Mouse (Mus musculus) lung, embryonic 16.5 days (tissue): ENCODE measurements at regions not wholly inside any gene's neighbourhood (a gene's known extent, or its start where the extent isn't known, plus 50 kb on each side); places are given as distances from the start of the nearest gene placed in this dataset.

Experiments used
- ATAC-seq: fragments of 200-750 bp; cut with Nextera tagmentation; 2 replicates; pipeline ENCODE4 v1.8.0; 2017; ENCODE audit warnings: low read depth, mild to moderate bottlenecking, moderate library complexity
- H3K27ac ChIP-seq: fragments of 300-500 bp; sonication (generic); 2 replicates; pipeline ENCODE4 v1.5.1; 2014; ENCODE audit warnings: mild to moderate bottlenecking, control low read depth, low read length
- H3K27me3 ChIP-seq: fragments of 300-500 bp; sonication (generic); 2 replicates; pipeline ENCODE4 v1.6.1; 2014; ENCODE audit warnings: low read depth, low read length, mixed read lengths; ENCODE audit not compliant: control insufficient read depth, insufficient read depth
- H3K36me3 ChIP-seq: fragments of 300-500 bp; sonication (generic); 2 replicates; pipeline ENCODE4 v1.6.1; 2014; ENCODE audit warnings: low read length; ENCODE audit not compliant: control insufficient read depth, insufficient read depth
- H3K4me1 ChIP-seq: fragments of 300-500 bp; sonication (generic); replicated peaks from 2 replicates; pipeline ENCODE4 v1.6.1; 2014; ENCODE audit warnings: low read length, mixed read lengths; ENCODE audit not compliant: control insufficient read depth, insufficient read depth
- H3K4me2 ChIP-seq: fragments of 300-500 bp; sonication (generic); 2 replicates; pipeline ENCODE4 v1.6.1; 2014; ENCODE audit warnings: low read depth, low read length, control low read depth
- H3K4me3 ChIP-seq: fragments of 300-500 bp; sonication (generic); 2 replicates; pipeline ENCODE4 v1.5.1; 2014; ENCODE audit warnings: mild to moderate bottlenecking, low read length, control low read depth
- H3K9ac ChIP-seq: fragments of 300-500 bp; sonication (generic); 2 replicates; pipeline ENCODE4 v1.6.1; 2014; ENCODE audit warnings: low read length, control low read depth
- H3K9me3 ChIP-seq: fragments of 300-500 bp; sonication (generic); 2 replicates; pipeline ENCODE4 v1.6.1; 2016; ENCODE audit warnings: low read length; ENCODE audit not compliant: control insufficient read depth
- WGBS: fragments of 180-500 bp; shearing (Covaris S2); extraction: QIAGEN DNeasy Blood & Tissue Kit; methylation state at CpG from one replicate; pipeline ENCODE4 v1.1.7; 2014; 5-methylcytosine and 5-hydroxymethylcytosine counted together

GRCm38 (mm10) chr2:137705724-137706422, 550.5 kb upstream of the Btbd3 start:
- Histone ChIP-seq H3K4me1 (no peaks in the 10 kb centered on the region), H3K27me3 (no peaks in the 10 kb centered on the region; the same call in 1 of the 2 replicates), H3K4me2 (no peak overlapping the region), H3K27ac (no peak overlapping the region), H3K36me3 (no peaks in the 10 kb centered on the region), H3K9ac (no peak overlapping the region), H3K9me3 (no peaks in the 10 kb centered on the region), H3K4me3 (no peak overlapping the region)
- 52% methylated on average over 14 of the region's 14 CpGs for WGBS
- ATAC-seq: no peak

- H3K27me3 ChIP-seq: no peaks in the 10 kb centered on the region; the same call in 1 of the 2 replicates
- no peaks in the 10 kb centered on the region for H3K4me1 ChIP-seq
- 67% methylated on average over 12 of the region's 12 CpGs for WGBS
- ATAC-seq: no peak
- H3K4me2 ChIP-seq: no peak overlapping the region
- no peak overlapping the region for H3K4me3 ChIP-seq
- H3K36me3 ChIP-seq: no peaks in the 10 kb centered on the region
- no peak overlapping the region for H3K27ac ChIP-seq
- H3K9me3 ChIP-seq: no peaks in the 10 kb centered on the region
- H3K9ac ChIP-seq: no peak overlapping the region
Observed at GRCm38 (mm10) chr2:137704948-137705723, 551.2 kb upstream of the Btbd3 start.

- Histone ChIP-seq H3K4me2 (no peak overlapping the region), H3K9me3 (no peaks in the 10 kb centered on the region), H3K36me3 (no peaks in the 10 kb centered on the region), H3K4me1 (no peaks in the 10 kb centered on the region), H3K27me3 (no peaks in the 10 kb centered on the region; the same call in 1 of the 2 replicates), H3K27ac (no peak overlapping the region), H3K4me3 (no peak overlapping the region), H3K9ac (no peak overlapping the region)
- no peak for ATAC-seq
- 68% methylated on average over 6 of the region's 6 CpGs for WGBS
Observed at GRCm38 (mm10) chr2:137704565-137704947, 551.8 kb upstream of the Btbd3 start.

- H3K27ac ChIP-seq: no peak overlapping the region
- no peak overlapping the region for H3K4me2 ChIP-seq
- no peaks in the 10 kb centered on the region for H3K4me1 ChIP-seq
- H3K27me3 ChIP-seq: no peaks in the 10 kb centered on the region; the same call in 1 of the 2 replicates
- no peak overlapping the region for H3K4me3 ChIP-seq
- no peaks in the 10 kb centered on the region for H3K9me3 ChIP-seq
- ATAC-seq: no peak
- 54% methylated on average over 3 of the region's 3 CpGs for WGBS
- no peaks in the 10 kb centered on the region for H3K36me3 ChIP-seq
- H3K9ac ChIP-seq: no peak overlapping the region
Observed at GRCm38 (mm10) chr2:137704051-137704450, 552.3 kb upstream of the Btbd3 start.

- no peak for ATAC-seq
- H3K4me1 ChIP-seq: no peaks in the 10 kb centered on the region
- no peak overlapping the region for H3K27ac ChIP-seq
- 89% methylated on average over 5 of the region's 5 CpGs for WGBS
- H3K36me3 ChIP-seq: no peaks in the 10 kb centered on the region
- H3K9me3 ChIP-seq: no peaks in the 10 kb centered on the region
- no peaks in the 10 kb centered on the region for H3K27me3 ChIP-seq
- no peak overlapping the region for H3K4me2 ChIP-seq
- no peak overlapping the region for H3K9ac ChIP-seq
- no peak overlapping the region for H3K4me3 ChIP-seq
Observed at GRCm38 (mm10) chr2:137695885-137696284, 560.5 kb upstream of the Btbd3 start.

GRCm38 (mm10) chr2:137694020-137694419, 562.3 kb upstream of the Btbd3 start:
- 65% methylated on average over 3 of the region's 3 CpGs for WGBS
- no peaks in the 10 kb centered on the region for H3K4me1 ChIP-seq
- no peak for ATAC-seq
- no peaks in the 10 kb centered on the region for H3K9me3 ChIP-seq
- no peak overlapping the region for H3K9ac ChIP-seq
- H3K27ac ChIP-seq: no peak overlapping the region
- no peak overlapping the region for H3K4me2 ChIP-seq
- H3K4me3 ChIP-seq: no peak overlapping the region
- H3K36me3 ChIP-seq: no peaks in the 10 kb centered on the region
- H3K27me3 ChIP-seq: no peaks in the 10 kb centered on the region

GRCm38 (mm10) chr2:137687208-137687607, 569.2 kb upstream of the Btbd3 start:
- Histone ChIP-seq H3K4me1 (no peaks in the 10 kb centered on the region), H3K27ac (no peak overlapping the region), H3K4me2 (no peak overlapping the region), H3K27me3 (no peaks in the 10 kb centered on the region), H3K4me3 (no peak overlapping the region), H3K36me3 (no peaks in the 10 kb centered on the region), H3K9me3 (no peaks in the 10 kb centered on the region; the same call in 1 of the 2 replicates), H3K9ac (no peak overlapping the region)
- WGBS: 77% methylated on average over 11 of the region's 11 CpGs
- no peak for ATAC-seq

- Histone ChIP-seq H3K27ac (no peak overlapping the region), H3K36me3 (no peaks in the 10 kb centered on the region), H3K27me3 (no peaks in the 10 kb centered on the region), H3K4me1 (no peaks in the 10 kb centered on the region), H3K9ac (no peak overlapping the region), H3K4me3 (no peak overlapping the region), H3K4me2 (no peak overlapping the region), H3K9me3 (no peaks in the 10 kb centered on the region; the same call in 1 of the 2 replicates)
- ATAC-seq: no peak
- 61% methylated on average over 4 of the region's 4 CpGs for WGBS
Observed at GRCm38 (mm10) chr2:137686735-137687134, 569.6 kb upstream of the Btbd3 start.

GRCm38 (mm10) chr2:137681762-137682161, 565.3 kb upstream of the Jag1 start:
- no peaks in the 10 kb centered on the region; the same call in 1 of the 2 replicates for H3K9me3 ChIP-seq
- no peaks in the 10 kb centered on the region for H3K36me3 ChIP-seq
- no peaks in the 10 kb centered on the region for H3K4me1 ChIP-seq
- 81% methylated on average over 1 of the region's 1 CpGs for WGBS
- no peak overlapping the region for H3K27ac ChIP-seq
- H3K4me3 ChIP-seq: no peak overlapping the region
- no peaks in the 10 kb centered on the region for H3K27me3 ChIP-seq
- ATAC-seq: no peak
- no peak overlapping the region for H3K4me2 ChIP-seq
- no peak overlapping the region for H3K9ac ChIP-seq
